Mouse (Mus musculus) stomach, embryonic 15.5 days (tissue): ENCODE results near the gene Stk24. TPM values are rescaled to one million over a fixed set of nuclear protein-coding genes. Genes with fewer than 3 reads are reported as not detected.

Experiments
- ATAC-seq: fragments of 200-750 bp; cut with Nextera tagmentation; 2 replicates; pipeline ENCODE4 v1.8.0; 2017; ENCODE audit warnings: low read depth, moderate number of reproducible peaks, moderate TSS enrichment; ENCODE audit not compliant: insufficient read depth, low FRiP score
- H3K27ac ChIP-seq: fragments of 300-500 bp; sonication (generic); 2 replicates; pipeline ENCODE4 v1.5.1; 2015; ENCODE audit warnings: mild to moderate bottlenecking, inconsistent platforms
- H3K27me3 ChIP-seq: fragments of 300-500 bp; sonication (generic); replicated peaks from 2 replicates; pipeline ENCODE4 v1.6.1; 2015; ENCODE audit warnings: inconsistent platforms
- H3K36me3 ChIP-seq: fragments of 300-500 bp; sonication (generic); 2 replicates; pipeline ENCODE4 v1.6.1; 2015; ENCODE audit warnings: inconsistent platforms
- H3K4me1 ChIP-seq: fragments of 300-500 bp; sonication (generic); 2 replicates; pipeline ENCODE4 v1.6.1; 2015; ENCODE audit warnings: inconsistent platforms
- H3K4me2 ChIP-seq: fragments of 300-500 bp; sonication (generic); 2 replicates; pipeline ENCODE4 v1.6.1; 2015; ENCODE audit warnings: mild to moderate bottlenecking, inconsistent platforms
- H3K4me3 ChIP-seq: fragments of 300-500 bp; sonication (generic); replicated peaks from 2 replicates; pipeline ENCODE4 v1.5.1; 2015; ENCODE audit warnings: inconsistent platforms
- H3K9ac ChIP-seq: fragments of 300-500 bp; sonication (generic); 2 replicates; pipeline ENCODE4 v1.6.1; 2015; ENCODE audit warnings: inconsistent platforms
- H3K9me3 ChIP-seq: fragments of 300-500 bp; sonication (generic); 2 replicates; pipeline ENCODE4 v1.6.1; 2016; ENCODE audit warnings: inconsistent platforms
- WGBS: fragments of 180-500 bp; shearing (Covaris S2); methylation state at CpG from one replicate; pipeline ENCODE4 v1.1.7; 2015; 5-methylcytosine and 5-hydroxymethylcytosine counted together
- polyA plus RNA-seq: library from polyadenylated mRNA; unstranded; fragments of >200 nt; fragmentation: Nextera tagmentation; extraction: Ambion mirVana; gene quantifications from 2 replicates; pipeline ENCODE4 v1.2.1, GENCODE M21; 2015

The Stk24 gene
- polyA plus RNA-seq, 1 experiment from 2014 or later = 44.5 TPM

DNA sequence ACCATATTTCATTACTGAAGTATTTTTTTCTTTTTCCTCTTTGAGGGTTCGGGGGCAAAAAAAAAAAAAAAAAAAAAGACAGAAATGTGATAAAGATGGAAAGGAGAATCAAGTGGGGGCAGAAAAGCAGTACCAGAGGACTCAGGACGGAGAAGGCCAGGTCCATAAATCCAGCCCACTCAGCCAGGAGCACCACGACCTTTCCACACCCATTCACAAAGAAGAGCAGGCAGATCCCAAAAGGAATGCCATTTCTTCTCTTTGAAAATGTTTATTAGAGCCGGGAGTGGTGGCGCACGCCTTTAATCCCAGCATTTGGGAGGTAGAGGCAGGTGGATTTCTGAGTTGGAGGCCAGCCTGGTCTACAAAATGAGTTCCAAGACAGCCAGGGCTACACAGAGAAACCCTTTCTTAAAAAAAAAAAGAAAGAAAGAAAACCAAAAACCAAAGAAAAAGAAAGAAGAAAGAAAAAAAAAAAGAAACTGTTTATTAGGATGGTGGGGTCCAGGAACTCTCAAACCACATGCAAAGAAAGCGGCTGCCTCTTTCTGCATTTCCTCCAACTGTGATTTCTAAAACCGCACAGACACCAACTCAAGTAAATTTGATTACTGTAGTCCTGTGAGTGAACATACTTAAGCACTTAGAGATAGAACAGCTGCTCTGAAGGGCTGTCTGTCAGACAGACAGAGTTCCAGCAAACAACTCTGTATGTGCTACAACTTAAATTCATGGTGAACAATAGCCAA is 74.3 kb downstream of the Stk24 start:
- Histone ChIP-seq H3K4me2 (no peak overlapping the region), H3K36me3 (peaks cover 11% of the 10 kb centered on the region; the same call in 1 of the 2 replicates), H3K4me3 (no peak overlapping the region), H3K9ac (no peak overlapping the region), H3K27me3 (no peaks in the 10 kb centered on the region), H3K4me1 (peaks cover 23% of the 10 kb centered on the region), H3K27ac (no peak overlapping the region), H3K9me3 (no peaks in the 10 kb centered on the region)
- WGBS = 58% methylated on average over 8 of the region's 8 CpGs
- ATAC-seq = no peak

DNA sequence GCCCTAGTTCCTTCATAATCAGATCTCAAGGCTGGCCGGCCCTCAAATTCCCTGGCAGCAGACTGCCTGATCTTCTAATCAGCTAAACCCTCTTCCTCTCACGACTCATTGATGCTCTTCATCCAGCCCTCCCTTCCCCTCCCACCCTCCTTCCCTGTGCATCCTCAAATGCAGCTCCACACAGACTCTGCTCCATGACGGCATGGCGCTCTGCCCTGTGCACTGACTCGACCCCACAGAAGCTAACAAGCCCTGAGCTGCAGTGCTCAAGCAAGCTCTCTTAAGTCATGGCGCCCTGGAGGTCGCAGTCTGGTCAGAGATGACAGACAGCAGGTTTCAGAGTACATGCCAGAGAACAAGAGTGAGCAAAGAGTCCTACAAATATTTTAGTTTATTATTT is 75.3 kb downstream of the Stk24 start:
- ATAC-seq = 0 out of 2 replicates have a peak, but pooled peaks have one; percentile 34
- no peaks in the 10 kb centered on the region for H3K9me3 ChIP-seq

DNA sequence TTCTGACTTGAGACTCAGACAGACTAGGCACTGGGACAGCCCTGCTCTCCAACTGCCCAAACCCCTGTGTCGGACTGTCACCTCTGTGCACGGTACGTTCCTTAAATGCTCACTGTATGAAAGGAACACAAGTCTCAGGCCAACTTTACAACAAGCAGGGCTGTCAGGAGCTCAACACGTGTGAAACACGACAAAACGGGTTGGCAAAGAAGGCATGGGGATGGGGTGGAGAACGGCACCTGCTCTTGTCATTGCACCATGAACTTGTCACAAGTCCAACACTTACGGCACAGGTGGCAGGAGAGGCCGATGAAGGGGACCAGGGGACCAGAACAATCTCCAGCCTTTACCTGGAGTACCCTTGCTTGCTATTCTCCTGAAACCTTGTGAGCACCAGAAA is 80.7 kb downstream of the Stk24 start:
- Histone ChIP-seq H3K4me3 (no peak overlapping the region), H3K36me3 (peaks cover 29% of the 10 kb centered on the region; the same call in 1 of the 2 replicates), H3K27ac (peak overlapping the region; percentile 57; the same call in 1 of the 2 replicates)

More for the DNA sequence above, 75.3 kb downstream of the Stk24 start:
- Histone ChIP-seq H3K4me2 (no peak overlapping the region), H3K27me3 (no peaks in the 10 kb centered on the region), H3K9ac (no peak overlapping the region), H3K4me3 (no peak overlapping the region), H3K36me3 (peaks cover 13% of the 10 kb centered on the region; the same call in 1 of the 2 replicates), H3K27ac (no peak overlapping the region), H3K4me1 (peaks cover 17% of the 10 kb centered on the region; the same call in 1 of the 2 replicates)
- WGBS = 54% methylated on average over 7 of the region's 7 CpGs

DNA sequence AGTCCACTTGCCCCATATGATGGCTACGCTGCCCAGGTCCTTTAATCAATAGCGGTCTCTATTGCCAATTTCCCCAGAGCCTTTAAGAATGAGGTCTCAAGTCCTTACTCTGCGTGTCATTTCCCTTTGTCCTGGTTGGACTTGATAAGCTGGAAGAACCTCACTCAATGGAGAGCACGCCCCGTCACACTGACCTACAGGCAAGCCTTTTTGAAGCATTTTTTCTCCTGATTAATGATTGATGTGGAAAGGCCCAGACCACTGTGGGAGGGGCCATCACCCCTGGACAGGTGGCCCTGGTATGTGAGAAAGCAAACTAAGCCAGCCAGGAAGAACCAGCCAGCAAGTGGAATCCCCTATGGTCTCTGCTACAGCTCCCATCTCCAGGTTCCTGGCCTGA is 81.3 kb downstream of the Stk24 start:
- Histone ChIP-seq H3K9ac (no peak overlapping the region), H3K27ac (peak overlapping the region; percentile 57; the same call in 1 of the 2 replicates), H3K4me2 (no peak overlapping the region), H3K36me3 (peaks cover 29% of the 10 kb centered on the region; the same call in 1 of the 2 replicates), H3K4me3 (no peak overlapping the region), H3K4me1 (peaks cover 6% of the 10 kb centered on the region; the same call in 1 of the 2 replicates), H3K27me3 (no peaks in the 10 kb centered on the region), H3K9me3 (no peaks in the 10 kb centered on the region)
- peak; percentile 76 for ATAC-seq
- 63% methylated on average over 5 of the region's 5 CpGs for WGBS

More for the DNA sequence above, 80.7 kb downstream of the Stk24 start:
- Histone ChIP-seq H3K9me3 (no peaks in the 10 kb centered on the region), H3K4me1 (peaks cover 11% of the 10 kb centered on the region; the same call in 1 of the 2 replicates), H3K27me3 (no peaks in the 10 kb centered on the region), H3K4me2 (no peak overlapping the region), H3K9ac (no peak overlapping the region)
- ATAC-seq = 0 out of 2 replicates have a peak, but pooled peaks have one; percentile 1
- WGBS = 81% methylated on average over 9 of the region's 9 CpGs

DNA sequence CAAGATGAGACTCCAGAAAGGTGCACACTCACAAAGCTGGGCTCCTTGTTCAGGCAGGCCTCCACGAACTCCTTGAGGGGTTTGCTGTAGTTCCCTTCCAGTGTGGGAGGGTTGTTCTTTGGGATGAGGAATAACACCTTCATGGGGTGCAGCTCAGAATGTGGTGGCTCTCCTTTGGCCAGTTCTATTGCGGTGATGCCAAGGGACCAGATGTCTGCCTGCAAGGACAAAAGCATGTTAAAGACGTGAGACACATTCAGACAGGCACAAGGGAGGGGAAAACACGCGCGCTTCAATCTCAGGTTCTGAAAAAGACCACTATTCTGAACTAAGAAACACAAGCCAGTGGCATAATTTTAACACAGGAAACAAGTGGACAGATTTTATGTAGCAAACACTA is 82.7 kb downstream of the Stk24 start:
- ATAC-seq = no peak
- Histone ChIP-seq H3K4me1 (0 out of 2 replicates have a peak, but pooled peaks cover 4% of the 10 kb centered on the region), H3K27ac (no peak overlapping the region), H3K9me3 (no peaks in the 10 kb centered on the region), H3K4me2 (no peak overlapping the region), H3K9ac (no peak overlapping the region), H3K4me3 (no peak overlapping the region), H3K36me3 (peaks cover 35% of the 10 kb centered on the region), H3K27me3 (no peaks in the 10 kb centered on the region)
- WGBS = 89% methylated on average over 6 of the region's 6 CpGs

DNA sequence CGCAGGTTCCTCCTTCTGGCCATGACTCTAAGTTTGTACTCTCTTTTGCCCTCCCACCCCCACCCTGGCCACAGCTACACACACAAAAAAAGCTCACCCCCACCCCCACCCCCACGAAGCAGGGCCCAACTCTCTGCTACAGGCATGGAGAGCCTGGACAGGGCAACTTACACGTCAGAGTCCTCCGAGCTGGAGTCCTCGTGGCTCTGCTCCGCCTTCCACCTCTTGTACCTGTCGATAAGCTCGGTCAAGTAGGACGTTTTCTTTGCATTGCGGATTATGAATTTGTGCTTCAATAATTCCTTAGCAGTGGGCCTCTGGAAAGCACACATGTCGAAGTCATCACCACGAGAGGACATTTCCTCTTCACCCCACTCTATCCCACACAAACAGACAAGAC is 85.3 kb downstream of the Stk24 start:
- Histone ChIP-seq H3K27me3 (no peaks in the 10 kb centered on the region), H3K4me3 (no peak overlapping the region), H3K27ac (no peak overlapping the region), H3K9me3 (no peaks in the 10 kb centered on the region), H3K4me1 (0 out of 2 replicates have a peak, but pooled peaks cover 2% of the 10 kb centered on the region), H3K36me3 (peaks cover 34% of the 10 kb centered on the region), H3K4me2 (no peak overlapping the region), H3K9ac (no peak overlapping the region)
- 82% methylated on average over 12 of the region's 12 CpGs for WGBS
- no peak for ATAC-seq

DNA sequence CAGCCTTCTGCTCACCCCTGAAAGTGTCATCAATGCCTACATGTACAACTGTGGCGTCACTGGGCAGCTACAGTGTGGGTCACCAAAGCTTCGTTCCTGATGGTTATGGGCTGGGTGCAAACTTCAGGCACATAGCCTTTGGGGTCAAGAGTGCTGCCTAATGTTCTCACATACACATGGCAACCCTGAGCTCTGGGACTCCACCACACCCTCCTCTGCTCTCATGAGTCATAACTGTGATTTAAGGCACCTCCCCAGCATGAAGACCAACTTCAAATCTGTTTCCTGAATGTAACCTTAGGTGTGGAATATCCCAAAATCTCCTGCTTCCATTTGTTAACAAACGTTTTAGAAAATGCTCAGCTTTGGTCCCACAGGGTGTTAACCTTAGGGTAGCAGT is 87.4 kb downstream of the Stk24 start:
- Histone ChIP-seq H3K27ac (no peak overlapping the region), H3K4me1 (no peaks in the 10 kb centered on the region), H3K9me3 (no peaks in the 10 kb centered on the region), H3K36me3 (peaks cover 40% of the 10 kb centered on the region), H3K27me3 (no peaks in the 10 kb centered on the region), H3K4me3 (no peak overlapping the region), H3K9ac (no peak overlapping the region), H3K4me2 (no peak overlapping the region)
- ATAC-seq = peak; percentile 49
- WGBS = 78% methylated on average over 3 of the region's 3 CpGs

DNA sequence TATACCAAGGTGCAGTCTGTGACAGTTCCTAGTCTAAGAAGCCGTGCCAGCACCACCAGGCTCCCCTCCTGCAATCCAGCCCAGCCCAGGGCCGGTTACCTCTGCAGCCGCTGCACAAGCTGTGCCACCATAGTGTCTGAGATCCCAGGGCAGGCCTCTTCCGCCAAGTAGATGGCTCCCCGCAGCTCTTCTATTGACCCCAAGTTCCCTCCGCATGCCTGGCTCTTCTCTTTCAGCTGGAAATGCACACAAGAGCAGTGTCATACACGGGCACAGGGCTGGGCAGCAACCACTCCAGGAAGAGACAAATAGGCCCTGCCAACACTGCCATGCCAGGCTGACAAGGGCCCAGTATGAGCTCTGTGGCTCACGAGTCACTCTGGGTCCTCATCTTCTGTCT is 87.9 kb downstream of the Stk24 start:
- Histone ChIP-seq H3K36me3 (peaks cover 45% of the 10 kb centered on the region), H3K4me3 (no peak overlapping the region), H3K4me2 (no peak overlapping the region), H3K27ac (no peak overlapping the region), H3K4me1 (no peaks in the 10 kb centered on the region), H3K9me3 (no peaks in the 10 kb centered on the region), H3K9ac (no peak overlapping the region), H3K27me3 (no peaks in the 10 kb centered on the region)
- ATAC-seq = no peak
- 92% methylated on average over 8 of the region's 8 CpGs for WGBS

DNA sequence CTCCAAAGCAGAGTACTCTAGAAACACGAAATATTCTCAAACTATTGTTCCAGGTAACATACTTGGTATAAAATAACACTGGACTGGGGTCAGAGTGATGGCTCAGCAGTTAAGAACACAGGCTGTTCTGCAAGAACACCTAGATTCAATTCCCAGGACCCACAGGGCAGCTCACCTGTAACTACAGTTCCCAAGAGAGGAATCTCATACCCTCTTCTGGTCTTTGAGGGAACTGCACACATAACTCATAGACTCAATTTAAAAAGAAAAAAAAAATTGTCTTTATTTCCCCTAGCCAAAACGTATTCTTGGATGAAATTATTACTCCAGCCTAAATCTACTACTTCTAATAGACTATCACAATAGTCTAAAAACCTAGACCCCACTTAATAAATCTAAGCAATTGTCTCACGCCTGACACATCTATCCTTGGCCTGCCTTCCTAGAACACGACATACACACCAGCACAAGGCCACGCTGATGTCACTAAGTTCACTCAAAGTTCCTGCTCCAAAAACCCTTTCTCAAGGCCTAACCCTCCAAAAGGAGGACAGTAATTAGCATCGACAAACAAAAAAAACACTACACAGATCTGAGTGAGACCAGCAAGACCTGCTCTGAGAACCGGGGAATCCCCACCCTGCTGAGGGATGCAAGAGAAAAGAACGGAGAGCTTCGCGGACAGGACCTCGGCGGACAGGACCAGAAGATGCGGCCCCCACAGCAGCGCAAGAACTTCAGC is 94.3 kb downstream of the Stk24 start:
- Histone ChIP-seq H3K36me3 (peaks cover 59% of the 10 kb centered on the region), H3K27ac (no peak overlapping the region), H3K9me3 (no peaks in the 10 kb centered on the region), H3K9ac (no peak overlapping the region), H3K4me1 (0 out of 2 replicates have a peak, but pooled peaks cover 7% of the 10 kb centered on the region), H3K27me3 (no peaks in the 10 kb centered on the region), H3K4me2 (no peak overlapping the region), H3K4me3 (no peak overlapping the region)
- ATAC-seq = no peak
- WGBS = 91% methylated on average over 14 of the region's 14 CpGs

DNA sequence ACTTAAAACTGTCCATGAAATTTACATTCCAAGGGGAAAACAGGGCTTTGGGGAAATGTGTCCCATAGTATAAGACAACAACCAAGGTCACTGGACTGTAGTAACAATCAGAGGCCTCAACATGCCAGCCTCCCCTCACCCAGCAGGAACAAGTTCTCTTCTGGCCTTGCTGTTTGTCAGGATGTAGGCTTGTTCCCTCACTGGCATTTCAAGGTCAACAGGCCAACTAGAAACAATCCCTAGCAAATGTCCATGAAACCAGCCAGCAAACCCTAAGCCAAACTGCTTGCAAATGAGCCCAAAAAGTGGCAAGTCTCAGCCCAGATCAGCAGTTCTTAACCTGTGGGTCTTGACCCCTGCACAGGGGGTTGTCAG is 98.5 kb downstream of the Stk24 start:
- ATAC-seq = no peak
- Histone ChIP-seq H3K9ac (no peak overlapping the region), H3K27me3 (no peaks in the 10 kb centered on the region), H3K4me2 (no peak overlapping the region), H3K4me3 (no peak overlapping the region), H3K4me1 (0 out of 2 replicates have a peak, but pooled peaks cover 7% of the 10 kb centered on the region), H3K27ac (peak overlapping the region; percentile 21; the same call in 1 of the 2 replicates), H3K9me3 (no peaks in the 10 kb centered on the region), H3K36me3 (peaks cover 61% of the 10 kb centered on the region)

DNA sequence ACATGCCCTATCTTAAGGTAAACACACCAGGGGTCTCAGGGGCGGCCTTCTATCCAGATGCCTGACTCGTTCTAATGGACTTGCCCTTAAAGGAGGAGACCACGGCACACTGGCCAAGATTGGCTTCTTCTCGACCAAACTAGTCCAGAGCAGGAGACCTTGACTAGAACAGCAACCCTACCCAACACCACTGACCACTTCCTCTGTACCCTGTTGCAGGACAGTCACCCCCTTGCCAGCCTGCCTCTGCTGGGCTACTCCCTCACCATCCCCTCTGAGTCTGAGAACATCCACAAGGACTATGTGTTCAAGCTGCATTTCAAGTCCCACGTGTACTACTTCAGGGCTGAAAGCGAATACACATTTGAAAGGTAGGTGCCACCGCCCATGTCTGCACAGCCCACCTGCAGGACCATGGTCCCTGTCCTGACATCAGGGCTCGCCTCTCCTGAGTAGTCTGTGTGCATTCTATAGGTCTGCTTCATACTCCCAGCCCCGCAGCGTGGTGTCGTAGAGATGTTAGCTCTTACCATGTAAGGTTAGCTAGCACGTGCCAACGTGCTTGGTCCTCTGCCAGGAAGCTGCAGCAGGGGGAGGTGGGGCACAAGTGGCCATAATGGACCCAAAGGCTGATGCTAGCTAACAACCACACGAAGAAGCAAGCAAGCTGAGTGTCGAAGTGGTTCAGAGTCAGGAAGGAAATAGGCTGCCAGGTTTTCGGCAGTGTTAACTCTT is 99.0 kb downstream of the Stk24 start:
- Histone ChIP-seq H3K36me3 (peaks cover 60% of the 10 kb centered on the region), H3K27me3 (no peaks in the 10 kb centered on the region), H3K4me2 (no peak overlapping the region), H3K4me3 (no peak overlapping the region), H3K27ac (no peak overlapping the region), H3K9me3 (no peaks in the 10 kb centered on the region), H3K4me1 (0 out of 2 replicates have a peak, but pooled peaks cover 7% of the 10 kb centered on the region), H3K9ac (no peak overlapping the region)
- ATAC-seq = no peak
- 71% methylated on average over 16 of the region's 16 CpGs for WGBS
